Mouse (Mus musculus): ENCODE data around the gene Zfp990.
"Not testable (repeated sequence)": the region's sequence is repeated elsewhere in the genome, so short reads cannot be mapped to it uniquely, and the experiment has no call there.

Gene Zfp990

DNA sequence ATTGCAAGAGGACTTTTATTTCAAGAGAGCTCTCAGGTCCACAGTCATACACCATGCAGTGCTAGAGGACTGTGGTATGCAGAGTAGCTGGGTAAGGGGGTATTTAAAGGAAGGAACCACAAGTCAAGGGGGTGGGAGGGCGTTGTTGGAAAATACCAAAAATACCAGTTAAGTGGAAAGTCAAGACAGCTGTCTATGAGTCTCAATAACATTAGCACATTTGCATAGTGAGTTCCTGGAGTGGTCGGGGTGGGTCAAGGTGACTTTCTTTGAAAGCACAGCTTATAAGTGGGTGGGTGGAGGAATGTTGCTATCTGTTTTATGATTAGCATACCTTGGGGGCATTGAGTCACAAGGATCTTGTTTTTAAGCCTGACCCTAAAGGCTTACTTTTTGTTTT, 75.5 kb downstream of the Zfp990 start:
- DNase-seq (ENCODE audit: low spot score in 2 of 2) = not testable (repeated sequence)
